Mouse (Mus musculus) thymus, postnatal 4 days (tissue): ENCODE results near the gene Wdr64.
A peak's percentile ranks its signal among the peaks of the same experiment; 100 is the strongest.

Experiments used
- DNase-seq: peaks from one replicate; pipeline ENCODE4 v3.0.0; 2021

The Wdr64 gene

GRCm38 (mm10) chr1:175754576-175755364 is 56.4 kb downstream of the Wdr64 start:
- DNase-seq, result peak; percentile 38

DNA sequence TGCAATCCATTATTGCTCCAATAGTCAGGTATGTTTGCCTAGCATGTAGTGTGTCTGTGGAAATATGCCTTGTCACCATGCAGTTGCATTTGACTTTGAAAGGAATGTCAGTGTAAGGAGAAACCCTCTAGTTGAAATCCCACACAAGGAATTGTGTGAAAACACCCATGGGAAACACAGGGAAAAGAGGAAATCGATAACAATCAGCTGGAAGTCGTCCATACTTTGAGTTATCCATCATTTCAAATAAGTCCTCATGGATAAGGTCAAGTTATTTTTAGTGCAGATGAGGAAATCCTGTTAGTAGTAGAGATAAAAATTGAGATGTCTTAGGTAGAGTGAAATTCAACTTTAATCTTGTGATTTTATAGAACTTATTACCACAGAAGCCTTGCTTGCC is 96.3 kb downstream of the Wdr64 start:
- no peak for DNase-seq

- no peak for DNase-seq
Observed at GRCm38 (mm10) chr1:175808356-175808755, 110.0 kb downstream of the Wdr64 start.

DNA sequence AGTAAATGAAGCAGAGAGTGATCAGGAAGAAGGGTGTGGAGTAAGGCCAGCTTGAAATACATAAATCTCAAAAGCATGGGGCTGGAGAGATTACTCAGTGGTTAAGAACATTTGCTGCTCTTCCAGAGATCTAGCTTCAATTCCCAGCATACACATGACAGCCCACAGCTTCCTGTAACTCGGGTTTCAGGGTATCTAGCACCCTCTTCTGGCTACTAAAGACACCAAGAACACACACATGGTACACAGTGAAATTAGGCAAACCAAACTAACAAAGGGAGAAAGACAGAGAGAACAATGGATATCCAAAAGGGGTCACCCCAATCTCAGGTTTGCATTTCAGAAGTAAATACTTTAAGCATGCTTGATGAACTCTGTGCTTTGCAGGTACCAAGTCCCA is 113.2 kb downstream of the Wdr64 start:
- no peak for DNase-seq

GRCm38 (mm10) chr1:175823815-175824438 is 125.5 kb downstream of the Wdr64 start:
- DNase-seq, result no peak

DNA sequence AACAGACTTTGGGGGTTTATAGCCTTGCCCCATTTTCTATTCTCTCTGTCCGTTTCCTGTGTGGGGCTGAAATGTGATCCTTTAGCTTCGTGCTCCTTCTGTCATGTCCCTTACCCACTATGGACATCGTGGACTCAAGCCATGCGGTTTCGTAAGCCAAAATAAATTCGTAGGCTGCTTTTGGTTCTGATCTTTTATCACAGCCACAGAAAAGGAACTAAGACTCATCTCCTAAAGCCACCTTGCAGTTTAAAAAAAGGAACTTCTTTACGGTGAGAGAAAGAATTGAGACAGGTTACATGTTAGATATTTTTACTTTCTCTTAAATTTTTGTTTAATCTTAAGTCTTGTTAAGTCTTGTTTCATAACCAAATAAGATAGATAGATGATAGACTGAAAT is 130.1 kb downstream of the Wdr64 start:
- DNase-seq, result no peak

DNA sequence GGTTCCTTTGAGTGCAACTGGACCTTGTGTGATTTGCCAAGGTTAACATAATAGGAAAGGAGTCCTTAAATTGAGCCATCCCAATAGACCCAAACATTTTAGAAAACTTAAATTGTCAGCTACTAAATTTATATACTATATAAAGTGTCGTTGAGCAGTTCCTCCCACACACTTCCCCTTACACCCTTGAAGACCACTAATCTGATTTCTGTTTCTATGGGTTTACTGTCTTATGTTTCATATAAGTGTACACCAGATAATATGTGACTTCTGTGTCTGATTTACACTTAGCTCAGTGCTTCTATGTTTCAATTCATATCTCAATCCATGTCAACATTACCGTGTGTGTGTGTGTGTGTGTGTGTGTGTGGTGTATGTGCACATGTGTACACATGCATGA is 130.8 kb downstream of the Wdr64 start:
- DNase-seq, result no peak

GRCm38 (mm10) chr1:175855515-175855914 is 157.1 kb downstream of the Wdr64 start:
- DNase-seq, result no peak
